Mouse (Mus musculus): ENCODE measurements around the gene Arid1a. TPM values are rescaled to one million over a fixed set of nuclear protein-coding genes. Genes with fewer than 3 reads are reported as not detected.

The Arid1a gene
- total RNA-seq (2021), result 10 to 100 TPM; 22.3 to 27.3 TPM
- long read RNA-seq, experiment 1, partial matches to known transcripts, result 10 of 17 reads
- long read RNA-seq, experiment 1, other reads (novel, unspliced or antisense), result 7 of 17 reads
- long read RNA-seq, experiment 2, partial matches to known transcripts, result 4 of 12 reads
- long read RNA-seq, experiment 2, other reads (novel, unspliced or antisense), result 8 of 12 reads

DNA sequence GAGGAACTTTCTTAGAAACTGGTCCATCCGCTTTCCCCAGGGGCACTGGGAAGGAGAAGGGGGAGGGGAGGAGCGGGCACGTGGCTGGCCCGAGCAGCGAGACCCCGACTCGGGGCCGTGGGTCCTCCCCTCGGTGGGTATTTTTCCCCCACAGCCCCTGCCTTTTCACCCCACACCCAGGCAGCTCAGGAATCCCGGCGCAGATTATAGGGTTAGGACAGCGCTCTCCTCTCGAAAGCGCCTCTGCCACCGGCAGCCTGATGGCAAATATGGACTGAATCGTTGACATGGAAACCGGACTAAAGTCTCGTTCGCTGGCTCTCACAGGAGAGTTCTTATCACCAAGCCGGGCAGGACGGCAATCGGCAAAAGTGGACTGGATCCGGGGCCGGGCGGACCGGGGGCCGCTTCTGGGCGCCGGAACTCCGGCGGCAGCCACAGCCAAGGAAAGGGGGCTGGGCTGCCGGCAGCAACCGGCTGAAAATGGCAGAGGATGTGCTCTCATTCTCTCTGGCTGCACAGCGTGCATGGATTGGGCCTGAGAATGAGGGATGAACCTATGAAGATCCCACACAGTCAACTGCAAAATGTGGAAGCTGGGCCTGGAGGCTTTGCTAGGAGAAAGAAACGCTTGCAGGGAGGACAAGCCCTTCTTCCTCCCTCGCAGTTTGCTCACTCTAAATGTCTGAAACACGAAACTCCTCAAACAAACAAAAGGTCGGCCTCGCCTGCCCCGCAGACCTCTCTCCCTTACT lies at the start of gene Arid1a:
Gene Arid1a, minus strand, starts transcription at position 256 of the 755 bp plus-strand sequence.
- peak; percentile 93 for DNase-seq
- intact Hi-C loops (cut with DNase I; ENCODE audit: low total_unique reads), result loop anchor here (2.0 kb wide), 1 partner anchor 56 kb away; no protein-coding TSS in a partner anchor

DNA sequence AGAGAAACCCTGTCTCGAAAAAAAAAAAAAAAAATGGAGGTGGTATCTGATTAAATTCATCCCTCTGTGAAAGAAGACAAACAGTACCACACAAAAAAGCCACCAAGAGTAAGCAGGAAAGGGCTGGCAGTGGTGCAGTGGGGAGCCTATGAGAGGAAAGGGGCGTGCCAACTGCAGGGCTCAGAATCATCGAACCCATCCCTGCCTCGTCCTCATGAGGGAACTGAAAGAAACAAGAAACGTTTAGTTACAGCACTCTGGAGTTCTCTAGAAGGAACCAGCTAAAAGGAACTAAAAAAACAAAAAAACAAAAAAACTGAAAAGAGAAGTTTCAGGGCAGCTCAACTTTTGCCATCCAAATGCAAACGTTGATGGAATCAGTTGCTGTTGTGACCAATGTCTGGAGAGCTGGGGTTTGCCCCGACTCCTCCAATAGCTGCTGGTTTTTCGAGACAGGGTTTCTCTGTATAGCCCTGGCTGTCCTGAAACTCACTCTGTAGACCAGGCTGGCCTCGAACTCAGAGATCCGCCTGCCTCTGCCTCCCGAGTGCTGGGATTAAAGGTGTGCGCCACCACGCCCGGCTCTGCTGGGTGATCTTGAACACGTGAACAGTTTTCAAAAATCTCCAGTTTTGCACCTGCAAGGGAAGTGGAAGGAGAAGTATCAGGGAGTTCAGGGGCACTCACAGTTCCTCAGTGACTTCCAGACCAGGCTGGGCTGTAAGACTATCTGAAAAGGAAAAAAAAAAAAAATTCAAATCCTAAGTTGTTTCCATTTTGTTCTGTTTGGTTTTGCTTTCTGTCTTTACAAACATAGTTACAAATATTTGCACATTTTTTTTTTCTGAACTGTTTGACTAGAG lies 48.1 kb upstream of the Arid1a start:
- DNase-seq, result no peak
- intact Hi-C loops (cut with DNase I; ENCODE audit: low total_unique reads), result no loop called here

DNA sequence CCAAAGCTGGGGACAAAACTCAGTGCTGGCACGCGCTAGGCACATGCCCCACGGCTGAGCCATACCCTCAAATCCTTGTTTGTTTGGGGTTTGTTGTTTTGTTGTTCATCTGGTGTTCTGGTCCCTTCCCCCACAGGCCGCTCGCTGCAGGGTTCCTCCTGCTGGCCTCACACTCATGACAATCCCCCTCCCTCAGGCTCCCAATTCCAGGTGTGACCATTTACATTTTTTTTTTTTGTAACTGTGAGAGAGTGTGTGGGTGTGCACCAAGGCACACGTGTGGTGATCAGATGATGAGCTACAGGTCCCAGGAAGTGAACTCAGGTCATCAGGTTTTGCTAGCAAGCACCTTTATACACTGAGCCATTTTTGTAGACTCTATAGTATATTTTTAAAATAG lies 44.0 kb upstream of the Arid1a start:
- DNase-seq, result no peak
- intact Hi-C loops (cut with DNase I; ENCODE audit: low total_unique reads), result no loop called here

DNA sequence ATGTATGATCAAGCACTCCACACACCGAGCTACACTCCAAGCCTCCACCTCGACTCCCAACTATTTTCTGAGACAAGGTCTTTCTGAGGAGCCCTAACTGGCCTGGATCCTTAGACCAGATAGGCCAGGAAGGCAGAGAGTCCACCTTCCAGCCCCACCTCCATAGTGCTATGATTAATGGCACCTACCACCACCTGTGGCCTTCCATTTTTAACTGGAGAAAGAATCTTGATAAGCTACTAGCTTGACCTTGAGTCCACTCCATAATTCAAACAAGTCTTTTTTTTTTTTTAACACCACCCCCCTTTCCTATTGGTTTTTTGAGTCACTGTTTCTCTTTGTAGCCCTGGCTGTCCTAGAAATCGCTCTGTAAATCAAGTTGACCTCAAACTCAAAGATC lies 36.7 kb upstream of the Arid1a start:
- no peak for DNase-seq
- intact Hi-C loops (cut with DNase I; ENCODE audit: low total_unique reads), result no loop called here

DNA sequence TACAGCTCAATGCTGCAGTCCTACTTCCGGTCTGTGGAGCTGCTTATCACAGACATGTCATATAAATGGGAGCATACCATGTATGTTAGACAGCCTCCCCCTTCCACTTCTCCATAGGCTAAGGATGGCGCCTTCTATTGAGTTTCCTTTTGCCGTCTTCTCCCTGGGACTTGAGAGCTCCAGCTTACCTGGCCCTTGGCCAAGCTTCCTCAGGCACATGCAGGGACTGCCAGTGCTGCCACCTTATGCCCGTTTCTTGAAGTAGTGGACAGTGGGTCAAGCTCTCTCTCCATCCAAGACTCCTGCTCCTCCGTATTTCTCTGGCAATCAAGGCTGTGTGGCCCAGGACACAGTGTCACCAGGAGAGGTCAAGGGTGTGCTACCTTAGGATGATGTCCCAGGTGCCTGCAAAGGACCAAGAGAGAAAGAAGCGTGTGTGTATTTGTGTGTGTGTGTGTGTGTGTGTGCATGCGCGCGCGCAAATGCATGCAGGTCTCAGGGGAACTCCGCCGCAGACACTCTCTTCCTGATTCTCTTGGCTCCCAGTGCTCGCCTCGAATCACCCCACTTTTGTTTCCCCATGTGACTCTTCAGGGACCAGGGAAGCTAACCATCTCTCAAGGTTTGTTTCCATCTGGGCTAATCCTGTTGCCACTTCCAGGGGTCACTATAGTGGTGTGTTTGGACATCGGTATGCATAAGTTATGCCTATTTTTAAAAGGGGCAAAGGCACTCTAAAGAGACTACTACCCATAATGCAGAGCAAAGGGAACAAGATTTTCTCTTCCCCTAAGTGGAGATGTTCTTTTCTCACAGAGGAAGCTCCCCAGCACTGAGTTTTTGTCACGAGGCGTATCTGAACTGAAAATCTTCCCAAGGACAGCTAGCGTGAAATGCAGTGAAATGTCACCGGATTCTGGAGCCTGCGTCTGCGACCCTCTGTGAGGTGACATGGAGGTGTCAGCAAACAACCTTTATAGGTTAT lies 18.3 kb upstream of the Arid1a start:
- peak; percentile 82 for DNase-seq
- intact Hi-C loops (cut with DNase I; ENCODE audit: low total_unique reads), result no loop called here

DNA sequence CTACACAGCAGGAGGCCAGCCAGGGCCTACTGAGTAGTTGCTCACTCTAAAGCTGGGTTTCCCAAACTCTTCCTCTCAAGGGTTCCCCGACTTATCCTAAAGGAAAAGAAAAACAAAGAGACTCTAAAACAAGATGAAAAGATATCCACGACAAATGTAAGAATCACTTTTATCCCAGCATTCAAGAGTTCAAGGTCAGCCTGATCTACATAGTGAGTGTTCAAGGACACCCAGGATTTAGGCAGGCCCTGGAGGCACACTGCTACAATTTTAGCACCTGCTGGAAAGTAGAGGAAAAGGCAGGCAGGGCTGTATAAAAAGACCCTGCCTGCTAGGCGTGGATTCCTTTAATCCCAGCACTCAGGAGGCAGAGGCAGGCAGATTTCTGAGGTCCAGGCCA lies 12.6 kb upstream of the Arid1a start:
- intact Hi-C loops (cut with DNase I; ENCODE audit: low total_unique reads), result loop anchor here (5.0 kb wide), 1 partner anchor 97 kb away; the partner anchor contains the start of gene Pigv
- no peak for DNase-seq

DNA sequence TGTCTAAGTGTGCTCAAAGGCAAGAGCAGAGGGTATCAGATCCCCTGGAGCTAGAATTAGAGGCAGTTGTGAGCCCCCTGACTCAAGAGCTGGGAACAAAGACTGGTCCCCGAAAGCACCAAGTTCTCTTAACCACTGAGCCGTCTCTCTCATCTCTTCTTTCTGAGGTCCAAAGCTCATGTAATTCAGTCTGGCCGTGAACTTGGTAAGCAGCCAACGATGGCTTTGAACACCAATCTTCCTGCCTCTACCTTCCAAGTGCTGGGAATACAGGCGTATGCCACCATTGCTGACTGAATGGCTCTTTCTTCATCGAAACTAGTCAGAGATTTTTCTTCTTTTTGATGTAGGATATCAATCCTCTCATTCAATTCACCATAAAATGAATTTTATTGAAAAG lies 6.5 kb upstream of the Arid1a start:
- intact Hi-C loops (cut with DNase I; ENCODE audit: low total_unique reads), result no loop called here
- no peak for DNase-seq

DNA sequence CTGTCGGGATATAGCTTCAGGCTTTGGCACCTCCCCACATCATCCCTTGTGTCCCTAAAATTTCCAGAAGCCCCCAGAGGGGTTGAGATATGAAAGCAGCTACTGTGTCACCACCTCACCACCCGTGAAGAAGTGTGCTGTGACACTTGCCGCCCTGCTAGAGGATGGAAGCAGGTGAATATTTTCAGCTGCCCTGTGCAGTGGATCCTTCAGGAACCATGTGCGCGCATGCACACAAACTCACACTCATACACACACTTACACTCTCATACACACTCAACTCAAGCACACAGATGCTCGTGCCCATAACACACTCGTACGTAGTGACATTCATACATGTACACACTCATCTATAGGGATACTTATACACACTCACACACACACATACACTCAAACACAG lies 3.1 kb upstream of the Arid1a start:
- intact Hi-C loops (cut with DNase I; ENCODE audit: low total_unique reads), result no loop called here
- no peak for DNase-seq

DNA sequence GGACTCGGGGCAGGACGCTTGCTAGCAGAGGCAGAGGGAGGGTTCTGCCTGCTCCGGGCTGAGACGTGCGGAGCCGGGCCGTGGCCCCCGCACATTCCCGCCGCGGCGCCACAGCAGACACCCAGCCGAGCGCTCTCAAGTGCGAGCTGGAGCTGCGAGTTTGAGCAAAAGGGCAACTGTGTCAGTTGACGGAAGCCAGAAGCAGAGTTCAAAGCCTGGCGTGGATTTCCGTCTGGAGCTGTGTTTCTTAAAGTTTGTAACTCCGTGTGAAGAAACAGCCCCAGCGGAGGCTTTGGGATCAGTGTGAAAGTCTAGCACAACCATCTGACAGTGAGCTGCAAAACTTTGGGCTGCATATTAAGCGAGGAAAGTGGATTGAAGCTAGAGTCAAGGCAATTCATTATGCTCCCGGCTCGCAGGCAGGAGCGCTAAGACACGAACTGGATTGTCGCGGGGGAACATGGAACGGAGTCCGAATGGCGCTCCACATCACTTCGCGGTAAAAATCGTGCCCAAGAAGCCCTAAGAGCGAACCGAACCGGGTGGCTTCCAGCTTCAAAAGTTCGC lies 783 bp upstream of the Arid1a start:
- intact Hi-C loops (cut with DNase I; ENCODE audit: low total_unique reads), result loop anchor here (2.0 kb wide), 1 partner anchor 55 kb away; no protein-coding TSS in a partner anchor

DNA sequence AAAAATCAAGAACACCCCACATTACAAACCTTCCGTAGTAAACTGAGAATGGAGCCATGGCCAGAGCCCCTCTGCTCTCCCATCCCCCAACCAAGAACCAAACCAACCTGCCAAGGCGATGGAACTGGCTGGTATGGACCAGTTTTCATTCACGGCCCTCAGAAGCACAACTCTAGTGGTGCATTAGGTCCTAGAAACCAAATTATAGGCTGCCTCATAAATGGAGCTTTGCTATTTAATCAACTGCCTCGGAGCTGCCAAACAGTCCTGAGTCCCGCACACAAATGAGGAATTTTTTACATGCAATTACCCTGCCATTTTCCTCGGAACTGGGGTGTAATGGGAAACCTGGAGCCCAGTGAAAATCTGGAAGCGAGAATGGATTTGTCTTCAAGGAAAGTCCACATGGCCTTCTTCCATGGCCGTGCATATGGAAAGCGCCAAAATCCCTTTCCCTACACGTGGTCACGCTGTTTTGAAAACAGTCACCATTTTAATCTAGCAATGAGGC lies 653 bp downstream of the Arid1a start:
- intact Hi-C loops (cut with DNase I; ENCODE audit: low total_unique reads), result loop anchor here (2.0 kb wide), 1 partner anchor 57 kb away; no protein-coding TSS in a partner anchor

More for the DNA sequence above, 783 bp upstream of the Arid1a start:
- DNase-seq, result peak; percentile 82

DNA sequence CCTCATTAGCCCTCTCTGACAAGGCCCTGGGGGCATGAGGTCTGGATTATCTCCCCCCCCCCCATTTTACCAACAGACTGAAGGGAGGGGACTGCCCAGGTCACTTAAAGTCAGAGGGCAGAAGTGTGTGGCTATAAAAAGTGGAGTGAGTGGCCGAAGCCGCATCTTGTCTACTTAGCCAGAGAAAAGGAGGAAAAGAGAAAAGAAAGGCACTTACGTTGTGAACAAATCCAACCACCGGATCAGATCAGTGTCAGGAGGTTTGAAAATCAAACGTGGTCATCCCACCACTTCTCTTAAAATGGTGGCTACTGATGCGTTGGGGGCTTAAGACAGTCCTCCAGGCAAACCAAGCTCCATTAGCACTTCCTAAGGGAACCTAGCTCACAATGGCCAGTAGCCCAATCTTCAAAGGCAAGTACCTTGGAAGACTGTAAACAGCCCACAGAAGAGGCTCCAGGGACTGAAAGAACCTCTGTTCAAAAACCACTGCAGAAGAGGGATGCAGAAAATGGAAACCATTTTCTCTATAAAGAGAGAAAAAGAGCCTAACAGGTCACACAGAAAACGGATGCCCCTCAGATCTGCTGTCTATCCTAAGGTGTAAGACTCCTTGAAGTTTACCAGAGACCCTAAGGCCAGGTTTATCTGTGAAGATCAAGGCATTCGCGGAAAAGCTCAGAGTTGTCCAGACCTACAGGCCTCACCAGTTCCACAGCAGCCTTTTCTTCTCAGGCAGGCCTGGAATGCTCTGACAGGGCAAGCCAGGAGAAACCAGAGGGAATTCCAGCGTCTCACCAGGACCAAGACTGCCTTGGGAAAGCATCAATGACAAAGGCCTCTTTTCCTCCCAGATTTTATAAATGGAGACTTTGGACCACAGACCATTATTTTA lies 1.5 kb downstream of the Arid1a start:
- intact Hi-C loops (cut with DNase I; ENCODE audit: low total_unique reads), result loop anchor here (5.0 kb wide), 1 partner anchor 83 kb away; the partner anchor contains the start of gene Pigv

More for the DNA sequence above, 653 bp downstream of the Arid1a start:
- no peak for DNase-seq

DNA sequence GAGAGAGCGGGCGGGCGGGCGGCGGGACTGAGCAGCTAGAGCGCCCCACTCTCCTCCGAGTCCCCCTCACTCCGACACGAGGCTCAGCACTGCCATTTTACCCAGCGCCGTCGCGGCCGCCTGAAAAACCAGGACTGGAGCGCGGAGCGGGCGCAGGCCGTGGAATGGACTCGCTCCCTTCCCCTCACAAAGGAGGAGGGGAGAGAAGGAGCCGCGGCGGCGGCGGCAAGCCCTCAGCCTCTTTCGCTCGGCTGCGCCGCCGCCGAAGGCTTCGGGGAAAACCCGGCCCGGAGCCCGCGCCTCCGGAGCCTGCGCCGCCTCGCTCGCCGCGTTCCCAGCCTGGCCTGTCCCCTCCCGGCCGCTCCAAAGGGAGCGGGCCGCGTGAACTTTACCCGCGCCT lies 2.3 kb downstream of the Arid1a start:
- intact Hi-C loops (cut with DNase I; ENCODE audit: low total_unique reads), result loop anchor here (5.0 kb wide), 1 partner anchor 82 kb away; the partner anchor contains the start of gene Pigv
- DNase-seq, result peak; percentile 97

More for the DNA sequence above, 1.5 kb downstream of the Arid1a start:
- no peak for DNase-seq

DNA sequence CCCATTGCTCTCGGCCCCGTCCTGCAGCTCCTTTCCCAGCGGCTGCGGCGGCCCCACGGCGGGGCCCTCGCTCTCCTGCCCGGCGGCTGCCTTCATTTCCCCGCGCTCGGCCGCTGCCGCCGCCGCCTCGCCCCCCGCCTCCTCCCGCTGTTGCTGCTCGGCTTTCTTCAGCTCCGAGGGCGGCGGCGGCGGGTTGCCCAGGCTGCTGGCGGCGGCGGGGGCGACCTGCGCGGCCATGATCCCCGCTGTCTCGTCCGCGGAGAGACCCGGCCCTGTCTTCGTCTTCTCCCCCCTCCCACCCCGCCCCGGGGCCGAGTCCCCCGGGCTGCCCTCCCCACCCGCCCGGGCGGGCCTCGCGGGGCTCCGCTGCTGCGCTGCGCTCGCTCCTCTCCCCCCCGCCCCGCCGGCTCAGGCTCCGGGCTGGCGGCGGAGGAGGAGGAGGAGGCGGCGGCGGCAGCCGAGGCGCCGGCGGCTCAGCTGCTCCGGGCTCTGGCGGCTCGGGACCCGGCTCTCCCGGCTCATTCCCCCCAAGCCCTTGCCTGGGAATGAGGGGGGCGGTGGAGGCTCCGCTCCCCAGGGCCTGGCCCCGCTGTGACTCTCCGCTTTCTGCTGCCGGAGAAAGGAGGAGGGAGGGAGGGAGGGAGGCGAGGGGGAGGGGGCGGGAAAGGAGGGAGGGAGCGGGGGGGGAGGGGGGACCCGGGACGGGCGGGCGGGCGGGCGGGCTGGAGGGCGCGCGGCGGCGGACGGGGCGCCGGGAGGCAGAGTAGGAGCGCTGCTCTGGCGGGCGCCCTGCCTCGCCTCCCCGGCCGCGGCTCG lies 3.0 kb downstream of the Arid1a start:
- DNase-seq, result peak; percentile 68
- intact Hi-C loops (cut with DNase I; ENCODE audit: low total_unique reads), result loop anchor here (5.0 kb wide), 1 partner anchor 81 kb away; the partner anchor contains the start of gene Pigv

DNA sequence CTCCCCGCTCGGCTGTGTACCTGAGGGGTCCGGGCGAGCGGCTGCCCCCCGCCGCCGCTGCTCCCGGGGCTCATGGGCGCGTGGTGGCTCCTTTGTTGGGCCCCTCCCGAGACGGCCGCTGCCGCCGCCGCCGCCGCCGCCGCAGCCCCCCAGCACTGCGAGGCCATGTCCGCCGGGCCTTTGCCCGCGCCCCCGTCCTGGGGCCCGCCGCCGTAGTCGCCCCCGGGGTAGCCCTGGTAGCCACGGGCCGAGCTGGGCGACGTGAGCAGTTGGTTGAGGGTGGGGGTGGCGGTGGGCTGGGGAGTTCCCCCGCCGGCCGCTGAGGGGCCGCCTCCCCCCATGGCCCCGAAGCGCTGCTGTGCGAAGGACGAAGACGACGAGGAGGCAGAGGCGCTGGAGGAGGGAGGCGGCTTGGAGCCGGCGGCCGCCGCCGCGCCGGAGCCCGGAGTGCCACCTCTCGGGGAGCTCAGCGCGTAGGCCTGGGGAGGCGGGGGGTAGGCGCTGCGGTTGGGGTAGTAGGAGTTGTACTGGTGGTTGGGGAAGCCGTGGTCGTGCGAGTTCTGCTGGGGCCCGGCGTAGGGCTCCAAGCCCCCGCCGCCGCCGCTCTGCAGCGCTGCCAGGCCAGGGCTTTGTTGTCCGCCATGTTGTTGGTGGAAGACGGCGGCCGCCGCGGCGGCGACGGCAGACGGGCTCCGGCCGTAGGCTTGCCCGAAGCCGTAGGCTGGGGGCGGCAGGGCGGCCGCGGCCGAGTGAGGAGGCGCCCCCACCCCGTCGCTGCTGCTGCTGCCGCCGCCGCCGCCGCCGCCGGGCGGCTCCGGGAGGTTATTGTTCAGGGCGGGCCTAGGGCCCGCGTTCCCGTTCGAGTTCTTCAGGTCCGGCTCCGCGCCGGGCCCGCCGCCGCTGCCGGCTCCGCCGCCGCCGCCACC lies 3.9 kb downstream of the Arid1a start:
- intact Hi-C loops (cut with DNase I; ENCODE audit: low total_unique reads), result loop anchor here (5.0 kb wide), 1 partner anchor 80 kb away; the partner anchor contains the start of gene Pigv
- DNase-seq, result peak; percentile 58

Data from gastrocnemius, postnatal 14 days (tissue).